Mouse (Mus musculus) urinary bladder, postnatal 25 days (tissue): ENCODE measurements around the gene Itm2c.

Experiments
- DNase-seq: peaks from one replicate; pipeline ENCODE4 v3.0.0; 2022; ENCODE audit warnings: low spot score

The Itm2c gene

GRCm38 (mm10) chr1:85894231-85894747 lies at the start of gene Itm2c:
Itm2c (plus strand) TSS chr1:85894281.
- peak; percentile 91 for DNase-seq

GRCm38 (mm10) chr1:85844981-85845380 lies 49.1 kb upstream of the Itm2c start:
- DNase-seq, result no peak

GRCm38 (mm10) chr1:85845476-85845875 lies 48.6 kb upstream of the Itm2c start:
- no peak for DNase-seq

- no peak for DNase-seq
Observed at GRCm38 (mm10) chr1:85849016-85849415, 45.1 kb upstream of the Itm2c start.

- DNase-seq, result no peak
Observed at GRCm38 (mm10) chr1:85850851-85851250, 43.2 kb upstream of the Itm2c start.

GRCm38 (mm10) chr1:85852996-85853689 lies 40.9 kb upstream of the Itm2c start:
- peak; percentile 49 for DNase-seq

- no peak for DNase-seq
Observed at GRCm38 (mm10) chr1:85853865-85854264, 40.2 kb upstream of the Itm2c start.

GRCm38 (mm10) chr1:85854475-85854874 lies 39.6 kb upstream of the Itm2c start:
- no peak for DNase-seq

GRCm38 (mm10) chr1:85856266-85856665 lies 37.8 kb upstream of the Itm2c start:
- DNase-seq, result no peak

GRCm38 (mm10) chr1:85857261-85857754 lies 36.8 kb upstream of the Itm2c start:
- no peak for DNase-seq

- DNase-seq, result peak; percentile 25
Observed at GRCm38 (mm10) chr1:85864383-85864782, 29.7 kb upstream of the Itm2c start.

- DNase-seq, result no peak
Observed at GRCm38 (mm10) chr1:85870001-85870400, 24.1 kb upstream of the Itm2c start.

- DNase-seq, result no peak
Observed at GRCm38 (mm10) chr1:85870546-85870945, 23.5 kb upstream of the Itm2c start.

GRCm38 (mm10) chr1:85882003-85882402 lies 12.1 kb upstream of the Itm2c start:
- no peak for DNase-seq

GRCm38 (mm10) chr1:85887221-85887620 lies 6.9 kb upstream of the Itm2c start:
- no peak for DNase-seq

- peak; percentile 43 for DNase-seq
Observed at GRCm38 (mm10) chr1:85894748-85895360, 773 bp downstream of the Itm2c start.

- peak; percentile 46 for DNase-seq
Observed at GRCm38 (mm10) chr1:85895391-85895837, 1.3 kb downstream of the Itm2c start.

GRCm38 (mm10) chr1:85896110-85896509 lies 2.0 kb downstream of the Itm2c start:
- no peak for DNase-seq

- DNase-seq, result no peak
Observed at GRCm38 (mm10) chr1:85896781-85897700, 3.0 kb downstream of the Itm2c start.

- DNase-seq, result no peak
Observed at GRCm38 (mm10) chr1:85897901-85898760, 4.0 kb downstream of the Itm2c start.

GRCm38 (mm10) chr1:85898761-85899387 lies 4.8 kb downstream of the Itm2c start:
- DNase-seq, result no peak
